Mouse (Mus musculus) left cerebral cortex, adult 8-10 months (tissue): ENCODE measurements at regions not wholly inside any gene's neighbourhood (a gene's known extent, or its start where the extent isn't known, plus 50 kb on each side); places are given as distances from the start of the nearest gene placed in this dataset.

ENCODE experiments used
- DNase-seq, 2 experiments: peaks; one replicate each; pipeline ENCODE4 v3.0.0; 2022; ENCODE audit warnings: low spot score in 2 of 2

DNA sequence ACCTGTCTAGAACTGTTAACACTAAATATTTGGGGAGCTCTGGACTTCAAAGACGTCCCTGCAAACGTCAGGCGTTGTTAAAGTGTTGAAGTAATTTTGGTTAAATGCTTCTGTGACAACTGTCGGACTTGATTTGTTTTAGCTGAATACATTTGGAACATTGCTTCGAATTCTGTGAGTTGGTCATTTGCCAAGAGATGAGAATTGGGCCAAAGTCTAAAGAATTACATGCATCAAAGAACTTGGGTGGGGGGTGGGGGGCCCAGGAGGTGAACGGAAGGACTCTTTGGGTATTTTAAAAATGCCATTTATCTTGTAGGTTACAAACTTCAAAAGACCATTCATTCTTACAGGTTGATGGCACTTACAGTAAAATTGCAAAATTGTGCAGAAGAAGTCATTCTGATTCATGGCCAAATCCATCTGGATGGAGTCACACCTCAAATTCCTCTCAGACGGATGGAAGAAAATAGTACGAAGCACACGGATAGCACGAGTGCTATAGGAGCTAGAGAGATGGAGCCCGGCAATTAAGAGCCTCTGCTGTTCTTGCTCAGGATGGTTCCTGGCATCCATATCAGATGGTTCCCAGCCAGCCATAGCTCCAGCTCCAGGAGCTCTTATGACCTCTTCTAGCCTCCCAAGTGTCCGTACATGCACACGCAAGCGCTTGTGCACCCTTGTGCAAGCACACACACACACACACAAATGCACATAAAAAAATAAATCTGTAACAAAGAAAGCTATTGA, 144.5 kb upstream of the Irx5 start:
- no peak for DNase-seq

DNA sequence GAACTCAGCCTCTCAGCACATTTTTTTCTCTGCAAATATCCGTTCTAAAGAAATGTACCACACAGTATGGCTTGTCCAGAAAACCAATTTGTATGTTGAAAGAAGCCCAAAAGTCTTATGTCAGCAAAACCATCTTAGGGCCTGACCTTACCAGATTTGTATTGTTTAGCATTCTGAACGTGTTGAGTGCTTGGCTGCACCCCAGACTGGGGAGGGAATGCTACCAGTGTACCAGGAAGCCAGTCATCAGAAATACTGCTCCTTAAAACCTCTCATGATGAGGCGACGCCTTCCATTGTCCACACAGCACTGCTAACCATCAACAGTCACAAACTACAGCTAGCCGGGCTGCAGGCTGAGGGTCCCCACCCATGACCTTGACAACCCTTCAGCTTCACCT, 148.3 kb upstream of the Irx5 start:
- no peak for DNase-seq

DNA sequence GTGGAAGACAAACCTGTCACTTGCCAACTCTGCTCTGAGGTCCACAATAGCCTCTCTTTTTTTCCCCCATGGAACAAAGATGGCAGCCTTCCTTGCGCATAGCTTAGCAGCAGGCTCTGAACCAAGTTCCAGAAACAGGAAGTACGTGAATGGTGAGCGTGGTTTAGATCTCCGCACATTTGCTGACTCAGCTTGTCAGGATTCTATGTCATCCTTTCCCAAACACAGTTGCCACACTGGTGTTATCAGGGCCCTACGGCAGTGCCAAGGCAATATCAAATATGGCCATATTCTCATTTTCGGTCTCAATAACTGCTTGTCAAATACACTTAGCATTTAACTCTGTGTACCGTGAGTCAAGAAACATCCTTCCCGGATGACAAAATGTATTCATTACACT, 161.8 kb upstream of the Irx5 start:
- DNase-seq = no peak

DNA sequence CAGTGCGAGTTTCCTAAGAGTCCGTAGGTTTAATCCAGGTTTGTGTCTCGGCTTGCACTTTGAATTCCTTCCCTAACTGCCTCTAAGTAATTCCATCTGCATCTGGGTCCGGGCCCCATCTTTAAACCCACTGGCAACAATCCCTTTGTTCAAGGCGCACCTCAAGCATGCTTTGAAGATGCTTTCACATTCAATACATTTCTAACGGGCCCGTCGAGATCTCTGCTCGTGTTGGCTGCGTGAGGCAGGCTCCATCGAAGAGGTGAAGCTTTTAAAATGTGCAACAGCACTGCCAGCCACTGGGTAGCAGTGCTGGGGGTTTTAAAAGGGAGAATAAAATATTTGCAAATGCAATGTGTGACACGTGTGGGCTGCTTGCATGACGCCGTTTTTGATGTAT, 163.4 kb upstream of the Irx5 start:
- DNase-seq = no peak

DNA sequence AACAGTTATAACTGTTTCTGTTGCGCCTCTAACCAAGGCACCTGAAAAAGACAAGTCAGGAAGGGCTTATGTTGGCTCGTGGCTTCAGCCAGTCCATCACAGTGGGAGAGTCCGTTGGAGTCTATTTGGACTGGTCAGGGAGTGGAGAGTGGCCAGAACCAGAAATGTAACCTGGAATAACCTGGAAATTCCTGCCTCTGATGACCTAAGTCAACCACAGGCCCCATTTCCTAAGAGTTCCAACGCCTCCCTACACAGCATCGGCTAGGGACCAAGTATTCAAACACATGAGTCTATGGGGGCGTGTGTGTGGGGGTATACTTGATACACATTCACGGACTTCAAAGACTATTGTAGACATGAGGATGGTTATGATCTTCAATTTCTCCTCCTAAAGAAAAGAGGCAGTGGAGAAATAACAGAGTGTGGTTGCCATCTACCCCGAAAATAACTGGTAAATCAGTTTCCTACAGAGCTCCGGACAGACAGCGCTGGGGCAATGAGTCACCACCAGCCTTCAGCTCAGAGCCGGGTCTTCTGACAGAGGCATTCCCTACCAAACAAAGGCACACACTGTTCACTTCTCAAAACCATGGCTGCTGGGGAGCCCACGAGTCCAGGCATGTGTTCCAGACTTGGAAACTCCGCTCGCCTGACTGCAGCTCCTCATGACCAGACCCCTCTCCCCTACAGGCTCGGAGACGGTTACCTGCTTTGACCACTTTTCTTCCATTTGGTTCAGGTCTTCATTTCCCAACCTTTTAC, 167.0 kb upstream of the Irx5 start:
- DNase-seq = no peak

DNA sequence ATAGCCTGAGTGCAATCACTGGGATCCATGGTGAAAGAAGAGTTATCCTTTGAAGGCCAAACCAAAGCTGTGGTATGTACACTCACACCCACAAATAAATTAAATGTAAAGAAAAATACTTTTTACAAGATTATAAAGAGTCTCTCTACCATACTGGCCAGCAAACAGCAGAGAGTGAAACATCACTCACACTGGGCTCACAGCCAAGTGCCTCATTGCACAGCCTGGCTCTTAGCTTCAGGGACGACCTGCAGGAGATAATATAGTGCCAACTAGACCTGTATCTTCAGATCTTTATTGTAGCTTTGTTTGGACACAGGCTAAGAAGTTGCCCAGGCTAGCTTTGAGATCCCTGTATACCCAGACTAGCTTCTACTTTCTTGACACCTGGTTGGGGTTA, 174.1 kb upstream of the Irx5 start:
- DNase-seq = no peak

DNA sequence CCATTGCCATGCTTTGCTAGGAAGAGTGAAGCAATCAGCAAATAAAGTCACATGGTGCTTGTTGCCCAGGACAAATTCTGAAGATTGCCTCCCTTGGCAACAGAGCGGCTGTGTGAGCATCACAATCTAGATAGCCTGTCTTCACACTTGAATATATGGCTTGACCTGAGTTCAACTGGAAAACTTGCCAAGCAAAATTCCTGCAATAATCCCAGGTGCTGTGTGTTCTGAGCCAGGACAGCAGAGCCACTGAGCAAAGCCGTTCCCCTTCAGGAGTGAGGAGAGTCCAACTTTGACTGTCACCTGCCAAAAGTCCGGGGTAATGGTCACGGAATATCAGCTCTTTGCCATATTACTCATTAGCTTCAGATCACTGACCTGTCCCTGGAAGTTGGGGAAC, 176.8 kb upstream of the Irx5 start:
- no peak for DNase-seq

DNA sequence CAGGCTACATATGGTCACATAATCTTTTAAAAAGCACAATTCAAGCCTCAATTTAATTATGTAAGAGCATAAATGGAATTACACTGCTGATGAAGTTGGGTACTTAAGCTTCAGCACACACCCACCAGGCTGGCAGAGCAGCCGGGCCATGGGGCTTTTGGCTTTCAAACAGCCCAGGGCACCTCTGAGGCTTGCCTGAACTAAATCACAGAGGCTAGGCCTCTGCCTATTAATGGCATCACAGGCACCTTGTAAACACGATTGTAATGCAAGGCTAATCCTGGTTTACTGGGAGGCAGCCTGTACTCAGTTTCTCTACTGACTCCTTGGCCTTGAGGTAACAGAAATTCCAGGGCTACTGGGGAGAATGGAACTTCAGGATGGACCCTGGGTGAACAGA, 178.1 kb upstream of the Irx5 start:
- no peak for DNase-seq

DNA sequence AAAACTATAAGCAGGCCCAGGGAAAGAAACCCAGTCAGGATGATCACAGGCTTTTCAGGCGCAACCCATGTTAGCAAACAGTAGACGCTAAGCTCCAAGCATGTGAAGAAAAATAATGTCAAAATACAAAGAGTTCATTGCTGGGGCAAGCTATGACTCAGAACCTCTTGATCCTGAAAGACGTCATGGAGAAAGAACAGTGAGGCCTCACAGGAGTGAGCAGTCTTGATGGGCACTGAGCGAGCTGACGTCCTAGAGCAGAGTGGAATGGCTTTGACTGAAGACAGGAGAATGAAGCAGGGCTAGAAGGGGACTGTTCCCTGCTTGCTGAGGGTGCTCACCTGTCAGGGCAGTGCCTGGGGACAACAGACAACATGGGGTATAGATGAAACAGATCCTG, 181.3 kb upstream of the Irx5 start:
- DNase-seq = no peak

DNA sequence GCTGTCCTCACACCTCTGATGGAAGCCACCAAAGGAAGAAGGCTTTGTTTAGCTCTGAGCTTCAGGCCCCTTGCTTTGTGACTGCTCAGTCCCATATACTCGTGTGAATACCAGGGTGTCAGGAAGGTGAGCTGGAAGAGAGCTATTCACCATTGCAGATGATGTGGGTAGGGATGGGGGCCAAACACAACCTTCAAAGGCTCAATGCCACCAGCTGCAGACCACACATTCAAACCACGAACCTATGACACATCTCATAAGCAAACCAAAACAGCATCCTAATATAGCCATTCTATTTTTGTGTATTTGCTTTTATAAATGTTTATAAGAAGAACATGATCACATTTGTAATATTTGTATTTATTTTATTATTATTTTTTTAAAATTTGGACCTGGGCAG, 183.3 kb upstream of the Irx5 start:
- DNase-seq = no peak

DNA sequence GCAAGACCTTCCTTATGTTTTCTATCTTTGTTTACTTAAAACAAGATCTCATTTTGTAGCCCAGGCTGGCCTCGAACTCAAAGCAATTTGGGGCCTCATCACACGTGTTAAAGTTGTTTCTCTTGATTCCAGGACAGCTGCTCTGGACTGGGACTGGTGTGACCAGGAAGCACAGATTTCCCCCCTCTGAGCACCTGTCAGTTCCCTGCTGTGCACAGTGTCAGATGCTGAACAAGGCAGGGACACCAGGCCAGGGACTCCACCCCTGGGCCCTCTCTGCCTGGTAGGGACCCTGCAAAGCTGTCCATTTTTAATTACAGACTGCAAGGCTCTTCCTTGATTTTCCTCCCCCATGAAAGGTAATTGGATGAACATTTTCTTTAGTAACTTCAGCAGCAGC, 185.8 kb upstream of the Irx5 start:
- DNase-seq = no peak

DNA sequence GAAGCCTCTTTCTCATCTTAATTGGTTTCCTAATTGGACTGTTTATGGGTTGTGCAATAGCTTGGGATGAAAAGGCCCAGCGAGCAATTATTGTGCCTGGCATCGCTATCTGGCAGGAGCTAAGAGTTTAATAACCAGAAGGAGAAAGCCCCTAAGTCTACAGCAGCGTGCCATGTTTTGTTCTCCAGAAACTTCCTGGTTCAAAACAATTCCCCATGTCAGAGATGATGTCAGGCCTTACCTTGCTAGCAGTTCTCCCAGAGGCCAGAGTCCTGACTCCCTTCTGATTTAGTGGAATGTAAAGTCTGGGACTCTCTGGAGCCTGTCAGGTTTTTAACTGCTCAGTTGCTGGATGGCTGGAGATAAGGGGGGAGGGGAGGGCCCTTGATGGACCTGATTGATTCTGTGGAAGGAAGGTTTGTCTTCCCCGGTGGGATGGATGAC, 190.1 kb upstream of the Irx5 start:
- DNase-seq = no peak

DNA sequence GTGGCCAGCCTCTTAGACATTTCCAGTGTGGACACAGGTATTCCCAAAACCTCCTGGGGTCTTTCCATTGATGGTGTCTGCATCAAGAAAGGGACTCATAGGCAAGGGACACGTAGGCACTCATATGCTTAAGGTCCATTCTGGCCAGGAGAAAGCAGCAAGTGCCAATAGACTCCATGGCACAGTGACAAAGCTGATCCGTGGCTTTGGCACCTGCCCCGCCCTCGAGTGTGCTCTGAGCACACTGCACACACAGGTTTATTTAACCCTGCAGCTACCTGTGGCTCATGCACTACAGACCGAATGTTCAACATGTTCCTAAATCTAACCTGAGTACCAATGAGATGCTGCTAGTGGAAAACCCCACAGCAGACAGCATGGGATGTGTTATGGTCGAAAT, 192.1 kb upstream of the Irx5 start:
- DNase-seq = no peak

DNA sequence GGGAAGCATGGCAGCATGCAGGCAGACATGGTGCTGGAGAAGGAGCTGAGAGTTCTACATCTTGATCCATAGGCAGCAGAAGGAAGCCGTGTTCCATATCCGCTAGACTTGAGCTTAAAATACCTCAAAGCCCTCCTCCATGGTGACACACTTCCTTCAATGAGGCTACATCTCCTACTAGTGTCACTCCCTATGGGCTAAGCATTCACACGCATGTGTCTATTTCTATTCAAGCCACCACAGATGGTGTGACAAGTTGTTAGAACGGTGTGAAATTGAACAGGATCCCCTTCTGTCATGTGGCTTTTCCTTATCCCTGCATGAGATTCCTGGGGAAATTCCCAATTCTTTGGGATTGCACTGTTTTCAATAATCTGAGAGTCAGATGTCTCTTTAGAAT, 192.9 kb upstream of the Irx5 start:
- DNase-seq = peak in 1 of 2 experiments; percentile 7

DNA sequence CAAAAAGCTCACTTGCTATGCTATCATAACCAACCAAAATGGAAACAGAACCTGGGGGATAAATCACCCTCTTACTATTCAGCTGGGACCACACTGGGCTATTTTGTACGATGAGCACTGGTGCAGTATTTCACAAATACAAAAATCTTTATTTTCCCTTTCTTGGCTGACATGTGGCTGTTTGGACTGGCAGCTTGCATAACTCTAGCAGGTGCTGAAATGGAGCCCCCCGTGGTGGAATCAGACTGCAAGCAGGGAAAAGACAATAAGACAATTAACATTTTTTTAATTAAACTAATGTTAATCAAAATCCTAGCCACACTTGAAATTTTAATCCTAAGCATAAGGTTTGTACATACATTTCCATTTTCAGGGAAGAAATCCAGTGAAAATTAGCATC, 196.4 kb upstream of the Irx5 start:
- DNase-seq = no peak

DNA sequence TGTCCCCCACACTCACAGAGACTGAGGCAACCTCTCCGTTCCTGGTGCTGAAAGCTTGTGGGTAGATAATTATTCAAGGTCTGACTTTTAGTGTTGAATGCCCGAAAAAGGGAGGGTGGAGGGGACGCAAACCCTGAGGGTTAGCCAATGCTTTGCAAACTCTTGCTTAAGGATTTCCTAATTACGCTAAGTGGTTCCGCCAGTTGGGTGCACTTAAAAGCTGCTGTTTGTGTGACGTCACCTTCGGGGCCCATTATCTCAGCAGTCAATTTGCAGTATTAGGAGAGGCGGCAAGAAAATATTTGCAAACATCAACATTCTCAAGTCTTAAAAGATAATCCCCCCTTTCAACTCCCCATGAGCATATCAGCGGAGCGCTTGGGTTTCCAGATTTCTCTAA, 199.2 kb upstream of the Irx5 start:
- no peak for DNase-seq

DNA sequence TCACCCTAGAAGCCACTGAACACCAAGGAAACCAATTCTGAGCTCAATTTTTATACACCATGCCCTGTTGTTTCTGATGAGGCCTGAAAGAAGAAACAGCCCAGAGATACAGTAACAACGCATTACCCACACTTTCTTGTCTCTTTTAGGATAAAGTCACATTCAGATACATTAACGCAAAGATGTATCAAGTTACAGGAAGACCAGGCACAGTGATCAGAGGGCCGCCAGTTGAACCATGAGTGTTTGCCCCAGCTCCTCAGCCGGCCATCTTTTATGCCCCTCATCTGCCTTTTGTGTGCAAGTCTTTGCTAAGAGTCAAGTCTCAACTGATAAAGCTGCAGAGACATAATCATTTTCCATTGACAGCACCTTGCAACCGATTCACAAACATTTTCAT, 204.9 kb upstream of the Irx5 start:
- no peak for DNase-seq

DNA sequence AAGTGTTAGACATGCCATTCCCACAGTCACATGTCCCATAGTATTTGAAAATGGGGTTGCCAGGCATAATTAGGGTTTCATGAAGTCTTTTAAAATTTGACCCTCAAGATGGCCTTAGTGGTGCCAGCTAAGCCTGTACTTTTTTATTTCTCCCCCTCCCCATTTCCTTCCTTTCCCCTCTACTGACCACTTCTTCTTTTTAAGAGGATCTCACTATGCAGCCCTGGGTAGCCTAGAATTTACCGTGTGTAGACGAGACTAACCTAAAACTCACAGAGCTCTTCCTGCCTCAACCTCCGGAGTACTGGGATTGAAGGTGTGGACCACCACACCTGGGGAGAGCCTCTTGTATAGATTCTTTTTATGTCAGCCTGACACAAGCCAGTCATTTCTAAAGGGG, 209.8 kb upstream of the Irx5 start:
- no peak for DNase-seq

DNA sequence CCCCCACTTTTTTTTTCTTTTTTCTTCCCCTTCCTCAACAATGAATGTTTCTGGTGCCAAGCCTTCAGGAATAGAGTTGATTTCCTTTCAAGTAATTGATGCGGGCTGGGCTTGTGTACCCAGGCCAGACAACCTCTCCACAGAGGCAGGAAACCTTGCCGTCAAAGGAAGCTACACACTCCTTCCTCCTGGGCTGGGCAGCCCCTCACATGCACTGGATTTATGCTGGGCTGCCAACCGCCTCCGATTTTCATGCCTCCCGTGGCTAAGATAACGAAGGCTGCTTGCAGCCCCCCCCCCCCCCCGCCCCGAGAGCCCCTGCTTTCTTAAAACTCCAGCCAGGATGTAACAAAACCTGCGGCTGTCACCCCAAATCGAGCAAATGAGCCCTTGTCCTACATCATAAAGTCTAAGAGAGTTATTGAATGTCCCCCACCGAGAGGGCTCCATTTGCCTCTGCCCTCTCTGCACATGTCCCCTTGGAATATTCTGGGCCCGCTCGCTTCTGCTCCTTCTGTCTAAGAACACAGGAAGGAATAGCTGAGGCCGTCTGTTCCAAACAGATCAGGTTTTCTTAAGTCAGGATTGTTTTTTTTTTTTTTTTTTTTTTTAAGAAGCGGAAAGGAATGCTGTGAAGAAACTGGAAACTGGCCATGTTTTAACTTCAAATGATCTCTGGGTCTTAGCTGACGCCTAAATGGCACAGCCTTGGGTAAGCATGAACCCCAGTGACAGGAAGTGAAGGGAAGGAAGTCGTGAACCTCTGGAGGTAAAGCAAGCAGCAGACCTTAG, 220.1 kb upstream of the Irx5 start:
- no peak for DNase-seq

DNA sequence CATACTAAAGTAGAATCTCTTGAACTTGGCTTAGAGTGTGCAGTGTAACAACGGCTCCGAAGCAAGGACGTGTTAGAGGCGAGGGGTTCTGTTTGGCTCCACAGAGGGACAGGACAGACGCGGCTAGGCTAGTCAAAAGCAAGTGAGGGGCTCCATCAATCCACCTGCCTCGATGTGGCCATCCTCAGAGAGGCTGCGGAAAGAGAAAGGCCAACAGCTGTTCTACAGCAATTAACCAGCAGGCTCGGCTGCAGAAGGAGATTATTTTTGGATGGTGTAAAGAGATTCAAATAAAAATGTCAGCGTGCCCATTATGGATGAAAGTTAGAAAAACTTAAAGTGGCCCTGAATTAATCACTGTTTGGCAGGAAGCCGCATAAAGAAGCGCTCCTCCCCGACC, 221.0 kb upstream of the Irx5 start:
- no peak for DNase-seq

DNA sequence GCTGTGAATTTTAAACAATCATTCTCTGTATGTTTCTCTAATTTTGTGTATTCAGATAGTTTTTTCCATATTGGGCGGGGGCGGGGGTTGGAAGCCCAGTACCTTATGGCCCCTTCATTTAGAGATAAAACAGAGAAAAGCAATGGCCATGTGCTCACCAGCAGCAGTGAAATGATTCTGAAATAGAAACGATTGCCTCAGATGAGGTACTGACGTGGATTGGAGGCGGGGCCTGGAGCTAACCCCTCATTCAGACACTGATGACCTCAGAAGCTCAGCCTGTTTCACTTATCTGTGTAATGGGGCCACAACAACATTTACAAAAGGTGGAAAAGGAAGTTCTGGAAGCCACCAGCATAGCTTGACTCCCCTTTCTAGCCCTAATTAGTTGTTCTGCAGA, 223.0 kb upstream of the Irx5 start:
- DNase-seq = no peak
